Mouse (Mus musculus) adrenal gland, adult 8-10 months (tissue): ENCODE data around the gene Hmgxb4. TPM values are rescaled to one million over a fixed set of nuclear protein-coding genes. Genes with fewer than 3 reads are reported as not detected.

ENCODE experiments used
- DNase-seq: peaks from one replicate; pipeline ENCODE4 v3.0.0; 2022
- total RNA-seq, 4 experiments: library from RNA; stranded (reverse); gene quantifications; 2 replicates each; pipeline ENCODE4 v1.2.4; 2022

The Hmgxb4 gene
- total RNA-seq, 4 experiments from 2014 or later = 20.8 to 29.9 (median 25.2) TPM

DNA sequence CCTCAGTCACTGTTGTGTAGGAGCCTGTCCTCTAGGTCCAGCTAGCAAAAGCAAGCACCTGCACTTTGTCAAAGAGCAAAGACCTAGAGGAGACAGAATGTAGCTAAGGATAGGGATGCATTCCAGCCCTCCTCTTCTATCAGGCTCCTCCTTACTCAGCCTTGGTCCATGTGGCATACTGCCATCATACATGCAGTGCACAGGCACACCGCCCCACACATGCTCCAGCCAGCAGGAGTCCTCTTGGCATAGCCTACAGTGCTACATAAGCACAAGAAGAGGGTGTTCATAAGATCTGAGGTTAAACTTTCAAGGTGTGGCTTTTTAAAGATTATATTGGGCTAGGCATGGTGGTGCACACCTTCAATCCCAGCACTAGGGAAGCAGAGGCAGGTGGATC is 81.7 kb downstream of the Hmgxb4 start:
- no peak for DNase-seq

DNA sequence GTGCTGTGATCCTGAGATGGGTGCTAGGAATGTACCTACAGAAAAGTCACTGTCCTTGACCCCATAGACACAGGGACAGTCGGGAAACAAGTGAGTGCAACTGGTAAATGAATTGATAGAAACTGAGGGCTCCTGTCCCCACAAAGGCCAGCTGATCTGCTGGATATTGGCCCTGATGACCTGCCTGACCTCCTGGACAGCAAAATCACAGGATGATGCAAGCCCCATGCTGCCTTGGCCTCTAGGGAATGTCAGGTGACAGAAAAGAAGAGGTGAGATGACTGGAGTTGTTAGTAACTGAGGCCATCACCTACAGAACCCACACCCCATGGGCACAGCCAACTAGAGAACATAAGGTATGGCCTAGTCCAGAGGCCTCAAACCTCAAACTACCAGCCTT is 85.1 kb downstream of the Hmgxb4 start:
- DNase-seq = no peak

GRCm38 (mm10) chr8:75078851-75079250 is 85.7 kb downstream of the Hmgxb4 start:
- no peak for DNase-seq

Other genes starting within 250 kb of the Hmgxb4 start
- gene Isx, start 120.2 kb upstream of the Hmgxb4 start, total RNA-seq = not detected
- 10 to 100 TPM; 37.1 to 54.3 (median 48.0) TPM for gene Tom1, start 40.3 kb downstream of the Hmgxb4 start, total RNA-seq
- gene Hmox1, start 100.3 kb downstream of the Hmgxb4 start, total RNA-seq = 100 to 1,000 TPM in 2 of 4 experiments, 10 to 100 TPM in 2; 37.8 to 322 (median 155) TPM
- 10 to 100 TPM in 3 of 4 experiments, 1 to 10 TPM in 1; 9.8 to 13.0 (median 11.8) TPM for gene Mcm5, start 116.2 kb downstream of the Hmgxb4 start, total RNA-seq
- gene Rasd2, start 220.6 kb downstream of the Hmgxb4 start, total RNA-seq = 10 to 100 TPM in 2 of 4 experiments, 1 to 10 TPM in 2; 4.3 to 12.2 (median 8.6) TPM